Mouse (Mus musculus): ENCODE measurements around the gene Pitpnm2.

GRCm38 (mm10) chr5:124122357-124122756 is 127.2 kb downstream of the Pitpnm2 start:
- TF ChIP-seq CTCF (IDR thresholded peaks at IDR 0.05; ENCODE audit: insufficient read depth, low read depth, low read length) (no peak), POLR2A (IDR thresholded peaks at IDR 0.05; ENCODE audit: insufficient read depth, low read depth, low read length) (no peak)
